Mouse (Mus musculus): ENCODE results near the gene Cdiptos.

Cdiptos gene

GRCm38 (mm10) chr7:126975950-126976866 is at the start of gene Cdiptos:
Cdiptos (minus strand) TSS chr7:126976098.
- peak; percentile 99 for DNase-seq (ENCODE audit: low spot score)

DNA sequence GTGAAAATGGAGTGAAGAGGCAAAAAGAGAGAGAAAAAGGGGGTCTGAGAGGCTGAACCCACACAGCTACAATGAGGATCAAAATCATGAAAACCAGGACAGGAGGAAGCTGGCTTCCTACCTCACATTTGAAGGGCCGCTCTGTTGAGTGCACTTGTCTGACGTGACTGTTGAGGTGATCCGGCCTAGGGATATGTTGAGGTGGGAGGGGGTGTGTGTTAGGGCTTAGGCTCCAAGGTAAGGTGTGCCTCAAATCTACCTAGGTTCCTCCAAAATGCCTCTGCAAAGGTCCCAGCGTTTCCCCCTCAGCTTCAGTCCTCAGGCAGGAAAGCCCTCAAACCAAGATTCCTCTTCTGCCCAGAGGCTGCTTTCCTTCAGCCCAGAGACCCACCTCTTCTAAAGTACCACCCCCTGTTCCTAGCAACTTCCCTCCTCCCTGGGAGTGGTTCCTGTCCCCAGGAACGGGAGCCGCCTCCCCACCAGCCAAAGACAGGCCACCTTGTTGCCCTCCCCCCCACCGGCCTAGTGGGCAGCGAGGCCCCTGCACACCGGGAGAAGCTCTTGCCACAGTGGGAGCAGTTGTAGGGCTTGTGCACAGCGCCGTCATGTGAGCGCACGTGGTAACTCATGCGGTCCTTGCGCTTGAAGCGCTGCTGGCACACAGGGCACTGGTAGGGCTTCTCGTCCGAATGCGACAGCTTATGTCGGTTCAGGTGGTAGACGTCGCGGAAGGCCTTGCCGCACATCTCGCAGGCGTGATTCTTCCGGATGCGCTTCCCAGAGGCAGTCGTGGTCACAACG is 49.1 kb upstream of the Cdiptos start:
- peak; percentile 83 for DNase-seq (ENCODE audit: low spot score)

DNA sequence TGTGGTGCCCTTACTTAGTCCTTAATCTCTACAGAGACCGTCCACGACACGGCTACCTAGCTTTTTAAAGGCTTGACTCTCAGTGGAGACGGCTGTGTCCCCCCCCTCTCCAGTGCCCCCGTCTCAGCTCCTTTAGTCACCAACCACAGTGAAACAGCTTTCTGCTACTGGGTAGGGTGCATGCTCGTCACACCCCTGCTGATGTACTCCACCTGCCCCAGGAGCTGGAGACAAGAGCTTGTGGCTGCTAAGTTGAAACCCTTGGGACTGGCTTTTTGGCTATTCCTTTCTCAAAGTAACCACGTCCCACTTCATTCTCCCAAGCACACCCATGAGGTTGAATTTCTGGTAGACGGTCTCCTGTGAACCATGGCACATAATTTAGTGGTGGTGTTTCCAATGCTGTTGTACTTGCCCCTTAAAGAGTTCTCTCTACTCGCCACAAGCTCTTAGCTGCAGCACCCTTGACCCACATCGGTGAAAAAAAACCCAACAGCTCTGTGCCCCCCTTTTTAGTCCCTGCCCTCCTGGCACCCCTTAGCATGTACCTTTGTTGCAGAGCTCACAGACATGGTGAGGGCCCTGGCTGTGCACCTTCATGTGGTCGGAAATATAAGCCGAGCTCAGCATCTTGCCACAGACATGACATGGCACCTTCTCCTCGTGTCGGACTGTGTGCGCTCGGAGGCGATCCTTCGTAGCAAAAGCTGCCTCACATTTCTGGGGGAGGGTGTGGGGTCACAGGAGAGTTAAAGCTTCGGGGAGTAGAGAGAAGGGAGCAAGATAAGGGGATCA is 48.2 kb upstream of the Cdiptos start:
- no peak for DNase-seq (ENCODE audit: low spot score)

DNA sequence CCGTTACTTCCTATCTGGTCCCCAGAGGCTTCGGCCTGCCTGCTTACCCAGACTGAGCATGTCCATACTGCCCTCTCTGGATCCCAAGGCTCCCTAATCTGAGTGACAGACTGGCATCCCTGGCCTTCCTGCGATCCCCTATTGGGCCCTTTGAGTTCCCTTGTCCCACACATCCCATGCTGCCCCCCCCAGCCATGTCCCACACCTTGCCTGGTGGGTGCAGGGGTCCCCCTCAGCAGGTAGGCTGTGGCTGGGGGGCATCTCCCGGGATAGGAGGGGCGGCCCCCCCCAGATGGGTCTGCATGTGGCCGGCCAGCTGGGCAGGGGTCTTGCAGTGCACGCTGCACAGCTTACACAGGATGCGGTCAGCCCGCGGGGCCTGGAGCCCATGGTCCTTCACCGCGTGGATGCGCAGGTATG is 47.4 kb upstream of the Cdiptos start:
- no peak for DNase-seq (ENCODE audit: low spot score)

GRCm38 (mm10) chr7:127022528-127023271 is 46.8 kb upstream of the Cdiptos start:
- DNase-seq (ENCODE audit: low spot score) = no peak

DNA sequence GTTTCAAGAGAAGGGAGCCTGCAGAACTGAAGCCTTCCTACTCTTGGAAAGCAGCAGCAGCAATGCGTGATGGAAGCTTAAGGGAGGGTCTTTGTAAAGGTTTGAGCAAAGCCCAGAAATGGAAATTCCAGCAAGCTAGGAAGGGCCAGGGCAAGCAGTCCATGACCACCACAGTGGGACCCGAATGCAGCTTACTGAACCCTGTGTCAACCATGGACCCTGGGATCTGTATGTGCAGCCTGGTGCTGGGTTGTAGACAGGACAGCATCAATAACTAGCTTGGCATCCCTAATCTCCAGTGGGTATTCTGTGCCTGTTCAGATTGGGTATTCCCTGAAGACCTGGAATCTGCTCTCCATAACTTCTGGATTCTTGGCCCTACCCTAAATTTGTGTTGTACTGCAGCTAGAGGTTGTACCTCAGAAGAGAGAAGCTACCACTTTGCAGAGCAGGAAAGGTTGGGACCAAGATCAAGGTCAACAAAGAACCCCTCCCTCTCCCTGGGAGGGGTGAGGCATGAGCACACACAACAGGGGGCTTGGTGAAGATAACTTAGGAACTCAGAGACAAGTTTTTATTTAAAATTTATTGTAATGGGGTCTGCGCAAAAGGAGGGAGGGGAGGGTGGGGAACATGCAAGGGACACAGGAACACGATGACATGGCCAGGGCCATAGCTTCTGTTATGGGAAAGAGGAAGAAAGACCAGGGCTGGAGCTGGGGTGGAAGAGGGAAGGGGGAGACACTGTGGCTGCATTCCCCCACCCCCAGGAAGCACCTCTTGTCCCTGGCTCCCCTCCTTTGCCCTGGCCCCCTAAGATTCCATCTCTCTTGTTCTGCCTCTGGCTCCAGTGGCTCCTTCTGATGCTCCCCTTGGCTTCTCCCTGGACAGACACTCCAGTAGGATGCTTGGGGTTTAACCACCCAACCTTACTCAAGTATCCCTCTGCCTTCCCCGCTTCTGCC is 45.9 kb upstream of the Cdiptos start:
- DNase-seq (ENCODE audit: low spot score) = no peak

- DNase-seq (ENCODE audit: low spot score) = peak; percentile 76
Measured at GRCm38 (mm10) chr7:127020901-127021562, 45.1 kb upstream of the Cdiptos start, which contains the start of the genes Gm42742 and Prrt2. Gm42742 (minus strand) TSS chr7:127021097. Prrt2 (minus strand) TSS chr7:127021211.

- no peak for DNase-seq (ENCODE audit: low spot score)
Measured at GRCm38 (mm10) chr7:127020491-127020890, 44.6 kb upstream of the Cdiptos start.

GRCm38 (mm10) chr7:127020031-127020430 is 44.1 kb upstream of the Cdiptos start:
- DNase-seq (ENCODE audit: low spot score) = no peak

- DNase-seq (ENCODE audit: low spot score) = no peak
Measured at GRCm38 (mm10) chr7:127019306-127019960, 43.5 kb upstream of the Cdiptos start.

GRCm38 (mm10) chr7:127018416-127019305 is 42.8 kb upstream of the Cdiptos start:
- no peak for DNase-seq (ENCODE audit: low spot score)

- DNase-seq (ENCODE audit: low spot score) = no peak
Measured at GRCm38 (mm10) chr7:127017950-127018345, 42.0 kb upstream of the Cdiptos start.

- peak; percentile 96 for DNase-seq (ENCODE audit: low spot score)
Measured at GRCm38 (mm10) chr7:127016971-127017949, 41.4 kb upstream of the Cdiptos start, which contains the start of gene Pagr1a. Pagr1a (minus strand) TSS chr7:127017352.

- DNase-seq (ENCODE audit: low spot score) = peak; percentile 69
Measured at GRCm38 (mm10) chr7:127016486-127016938, 40.6 kb upstream of the Cdiptos start.

GRCm38 (mm10) chr7:127016481-127016485 is 40.4 kb upstream of the Cdiptos start, which contains the start of gene Pagr1b:
Pagr1b (minus strand) TSS chr7:127016484.
- DNase-seq (ENCODE audit: low spot score) = no peak

DNA sequence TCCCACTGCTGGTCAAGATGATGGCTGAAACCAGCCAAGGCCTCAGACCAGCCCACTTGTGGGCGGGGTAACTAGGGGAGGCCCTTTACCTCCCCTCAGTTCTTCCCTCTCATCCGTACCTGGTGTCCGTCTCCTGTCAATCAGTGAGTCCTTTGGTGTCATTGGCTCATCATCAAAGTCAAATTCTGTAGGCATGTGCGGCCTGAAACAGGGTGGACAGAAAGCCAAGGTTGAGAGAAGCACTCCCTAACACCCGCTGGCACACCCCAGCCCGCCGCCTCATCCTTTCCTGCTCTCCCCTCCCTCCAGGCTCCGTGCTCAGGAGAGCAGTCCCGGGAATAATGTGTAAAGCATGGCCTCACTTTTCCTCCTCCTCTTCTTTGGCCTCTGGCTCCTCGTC is 40.2 kb upstream of the Cdiptos start:
- no peak for DNase-seq (ENCODE audit: low spot score)

DNA sequence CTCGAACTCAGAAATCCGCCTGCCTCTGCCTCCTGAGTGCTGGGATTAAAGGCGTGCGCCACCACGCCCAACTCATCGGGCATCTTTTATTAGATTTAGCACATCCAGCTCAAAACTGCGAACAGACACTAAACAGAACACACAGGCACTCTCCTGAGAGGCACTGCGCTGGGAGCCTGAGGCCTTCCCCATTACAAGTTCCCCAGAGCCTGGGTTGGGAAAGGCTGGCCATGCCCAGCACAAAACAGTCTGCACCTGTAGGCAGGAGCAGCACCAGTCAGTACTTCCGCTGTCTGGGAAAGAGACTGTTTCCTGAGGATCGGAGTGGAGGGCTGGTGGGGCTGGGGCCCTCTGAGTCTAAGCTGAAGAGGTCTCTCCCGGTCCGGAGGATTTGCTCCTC is 39.1 kb upstream of the Cdiptos start:
- no peak for DNase-seq (ENCODE audit: low spot score)
